ENCODE assay signal across 14 mouse cellular contexts in the genomic region with DNA sequence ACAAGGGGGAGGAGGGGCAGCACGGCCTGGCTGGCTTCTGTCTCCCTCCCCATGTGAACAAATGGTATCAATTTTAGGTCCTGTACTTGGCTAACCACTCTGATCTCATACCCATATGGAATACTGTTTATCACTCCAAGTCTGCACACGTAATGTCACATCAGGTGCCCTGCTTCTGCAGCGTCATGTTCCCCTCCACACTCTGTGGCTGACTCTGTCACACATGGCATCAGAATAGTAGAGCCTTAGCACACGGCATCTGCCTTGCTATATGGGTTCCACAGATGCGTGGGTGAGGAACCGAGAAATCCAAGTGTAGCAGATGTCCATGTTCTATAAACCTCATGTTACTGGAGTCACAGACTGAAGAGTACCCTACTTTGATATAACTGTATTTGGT.
DNase-seq lines count a peak whose midpoint lies in the region; ATAC-seq lines count a peak whose summit lies in the region.
"Had no signal": no experiment of that assay in that cellular context is flagged by ENCODE, and none has a peak within 500 bp of the region (broad histone marks: within the 10 kb centered on the region; RNA-seq: fewer than 3 reads in every experiment).

No protein-coding gene starts in this region.

- H3K9me3 ChIP-seq in intestine, embryonic 16.5 days (ENCODE audit: control insufficient read depth, low read length) = no peaks in the 10 kb centered on the region
- H3K9me3 ChIP-seq: heart, embryonic 13.5 days; midbrain, embryonic 12.5 days had no signal

- H3K27me3 ChIP-seq in intestine, embryonic 16.5 days (replicated peaks; ENCODE audit: control insufficient read depth, insufficient read depth, low read length) = no peaks in the 10 kb centered on the region
- H3K27me3 ChIP-seq: heart, embryonic 13.5 days; midbrain, embryonic 12.5 days had no signal

- no peak overlapping the region for H3K4me2 ChIP-seq in intestine, embryonic 16.5 days (ENCODE audit: low read depth, low read length)
- H3K4me2 ChIP-seq: heart, embryonic 13.5 days; midbrain, embryonic 12.5 days had no signal

- WGBS in intestine, embryonic 16.5 days = 92% methylated on average over 6 of the region's 6 CpGs

- peak; percentile 81 to 84 for DNase-seq in frontal cortex, adult 2 months (ENCODE audit: extremely low spot score in 1 of 2, low spot score in 1 of 2)
- peak; percentile 25 to 26 for DNase-seq in frontal cortex, postnatal 25 days (ENCODE audit: low spot score in 2 of 2)
- peak; percentile 56 to 62 for DNase-seq in layer of hippocampus, postnatal 36 days
- peak; percentile 63 to 70 for DNase-seq in right cerebral cortex, adult 2 months (ENCODE audit: low spot score in 2 of 2)
- DNase-seq in testis, postnatal 10 days (ENCODE audit: low spot score) = no peak
- DNase-seq in kidney, adult 11 months = no peak
- DNase-seq: adrenal gland, postnatal 14 days; cerebellum, adult 9-11 months had no signal

- ATAC-seq in intestine, embryonic 16.5 days = no peak
- ATAC-seq: CD4-positive, CD25-positive, alpha-beta regulatory T cell, adult 4 months; forebrain, embryonic 14.5 days had no signal

- H3K9ac ChIP-seq in intestine, embryonic 16.5 days (ENCODE audit: low read depth, low read length) = no peak overlapping the region
- H3K9ac ChIP-seq: heart, embryonic 13.5 days; midbrain, embryonic 12.5 days had no signal

- H3K36me3 ChIP-seq in intestine, embryonic 16.5 days (ENCODE audit: control insufficient read depth, insufficient read depth, low read length) = no peaks in the 10 kb centered on the region
- H3K36me3 ChIP-seq: heart, embryonic 13.5 days; midbrain, embryonic 12.5 days had no signal

- no peak overlapping the region for H3K4me3 ChIP-seq in intestine, embryonic 16.5 days (ENCODE audit: low read length)
- H3K4me3 ChIP-seq: heart, embryonic 13.5 days; midbrain, embryonic 12.5 days had no signal

- no peak overlapping the region for H3K27ac ChIP-seq in intestine, embryonic 16.5 days (ENCODE audit: low read length)
- H3K27ac ChIP-seq: kidney, postnatal 0 days; midbrain, embryonic 12.5 days had no signal

- H3K4me1 ChIP-seq in intestine, embryonic 16.5 days (ENCODE audit: control insufficient read depth, insufficient read depth, low read length) = no peaks in the 10 kb centered on the region
- H3K4me1 ChIP-seq: midbrain, embryonic 12.5 days had no signal

Comparison
In these comparisons a context has a peak if more than half of its experiments do, and no peak if none do; other contexts are left out.
1. DNase-seq: peak in frontal cortex, adult 2 months (2 of 2), frontal cortex, postnatal 25 days (2 of 2), layer of hippocampus, postnatal 36 days (2 of 2) and right cerebral cortex, adult 2 months (2 of 2); none in testis, postnatal 10 days (single experiment) and kidney, adult 11 months (single experiment).